Mouse (Mus musculus) stomach, embryonic 16.5 days (tissue): ENCODE measurements at regions not wholly inside any gene's neighbourhood (a gene's known extent, or its start where the extent isn't known, plus 50 kb on each side); places are given as distances from the start of the nearest gene placed in this dataset.

ENCODE experiments used
- ATAC-seq: fragments of 200-750 bp; cut with Nextera tagmentation; 2 replicates; pipeline ENCODE4 v1.8.0; 2017; ENCODE audit warnings: moderate number of reproducible peaks, moderate TSS enrichment; ENCODE audit not compliant: insufficient read depth, low FRiP score
- H3K27ac ChIP-seq: fragments of 300-500 bp; sonication (generic); 2 replicates; pipeline ENCODE4 v1.5.1; 2014; ENCODE audit warnings: low read length
- H3K27me3 ChIP-seq: fragments of 300-500 bp; sonication (generic); 2 replicates; pipeline ENCODE4 v1.6.1; 2014; ENCODE audit warnings: low read length, control low read depth, mixed read lengths; ENCODE audit not compliant: control insufficient read depth, insufficient read depth
- H3K36me3 ChIP-seq: fragments of 300-500 bp; sonication (generic); 2 replicates; pipeline ENCODE4 v1.6.1; 2014; ENCODE audit warnings: low read length; ENCODE audit not compliant: control insufficient read depth, insufficient read depth
- H3K4me1 ChIP-seq: fragments of 300-500 bp; sonication (generic); 2 replicates; pipeline ENCODE4 v1.6.1; 2014; ENCODE audit warnings: low read length, control low read depth, mixed read lengths; ENCODE audit not compliant: control insufficient read depth, insufficient read depth
- H3K4me2 ChIP-seq: fragments of 300-500 bp; sonication (generic); 2 replicates; pipeline ENCODE4 v1.6.1; 2014; ENCODE audit warnings: low read depth, low read length, mixed read lengths
- H3K4me3 ChIP-seq: fragments of 300-500 bp; sonication (generic); replicated peaks from 2 replicates; pipeline ENCODE4 v1.5.1; 2014; ENCODE audit warnings: mild to moderate bottlenecking, low read length
- H3K9ac ChIP-seq: fragments of 300-500 bp; sonication (generic); 2 replicates; pipeline ENCODE4 v1.6.1; 2014; ENCODE audit warnings: low read length
- H3K9me3 ChIP-seq: fragments of 300-500 bp; sonication (generic); replicated peaks from 2 replicates; pipeline ENCODE4 v1.6.1; 2016; ENCODE audit warnings: low read length, control low read depth; ENCODE audit not compliant: control insufficient read depth
- WGBS: fragments of 180-500 bp; shearing (Covaris S2); extraction: QIAGEN DNeasy Blood & Tissue Kit; methylation state at CpG from one replicate; pipeline ENCODE4 v1.1.7; 2014; 5-methylcytosine and 5-hydroxymethylcytosine counted together

DNA sequence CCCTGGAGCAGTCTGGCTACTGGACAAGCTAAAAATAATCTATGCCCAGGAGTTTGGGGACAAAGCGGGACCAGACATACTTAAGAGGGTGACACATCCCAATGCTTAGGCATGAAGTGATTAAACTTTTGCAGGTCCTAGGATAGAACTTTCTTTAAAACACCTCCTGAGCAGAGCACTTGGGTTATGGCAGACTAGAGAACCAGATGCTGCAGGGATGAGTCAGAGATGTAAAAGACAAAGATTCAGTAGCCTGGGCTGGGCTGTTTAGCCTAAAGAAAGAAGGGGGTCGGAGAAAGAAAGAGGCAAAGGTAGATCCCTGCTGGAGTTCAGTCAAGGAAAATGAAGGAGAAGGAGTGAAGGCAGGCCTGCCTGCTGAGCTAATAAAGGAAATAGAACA lies 249.0 kb downstream of the Pax3 start:
- Histone ChIP-seq H3K27me3 (no peaks in the 10 kb centered on the region), H3K4me2 (no peak overlapping the region), H3K9me3 (no peaks in the 10 kb centered on the region), H3K27ac (no peak overlapping the region), H3K9ac (no peak overlapping the region), H3K4me1 (no peaks in the 10 kb centered on the region), H3K4me3 (no peak overlapping the region), H3K36me3 (no peaks in the 10 kb centered on the region)
- 75% methylated on average over 2 of the region's 2 CpGs for WGBS
- no peak for ATAC-seq

DNA sequence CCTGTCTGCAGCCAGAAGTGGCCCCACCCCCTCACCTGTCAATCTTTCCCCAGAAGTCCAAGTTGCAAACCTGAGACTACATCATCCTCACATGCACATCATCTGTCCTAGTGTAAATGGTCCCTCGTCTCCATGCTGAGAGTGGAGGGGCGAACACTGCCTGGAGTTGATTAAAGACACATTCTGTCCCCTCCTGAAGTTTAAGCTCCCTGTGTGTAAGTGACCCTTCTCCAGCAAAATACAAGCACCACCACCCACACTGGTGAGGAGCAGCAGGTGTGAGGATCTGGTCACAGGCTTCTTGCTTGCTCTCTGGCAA lies 252.6 kb downstream of the Pax3 start:
- H3K4me3 ChIP-seq, result no peak overlapping the region
- no peaks in the 10 kb centered on the region for H3K27me3 ChIP-seq
- WGBS, result 77% methylated on average over 2 of the region's 2 CpGs

DNA sequence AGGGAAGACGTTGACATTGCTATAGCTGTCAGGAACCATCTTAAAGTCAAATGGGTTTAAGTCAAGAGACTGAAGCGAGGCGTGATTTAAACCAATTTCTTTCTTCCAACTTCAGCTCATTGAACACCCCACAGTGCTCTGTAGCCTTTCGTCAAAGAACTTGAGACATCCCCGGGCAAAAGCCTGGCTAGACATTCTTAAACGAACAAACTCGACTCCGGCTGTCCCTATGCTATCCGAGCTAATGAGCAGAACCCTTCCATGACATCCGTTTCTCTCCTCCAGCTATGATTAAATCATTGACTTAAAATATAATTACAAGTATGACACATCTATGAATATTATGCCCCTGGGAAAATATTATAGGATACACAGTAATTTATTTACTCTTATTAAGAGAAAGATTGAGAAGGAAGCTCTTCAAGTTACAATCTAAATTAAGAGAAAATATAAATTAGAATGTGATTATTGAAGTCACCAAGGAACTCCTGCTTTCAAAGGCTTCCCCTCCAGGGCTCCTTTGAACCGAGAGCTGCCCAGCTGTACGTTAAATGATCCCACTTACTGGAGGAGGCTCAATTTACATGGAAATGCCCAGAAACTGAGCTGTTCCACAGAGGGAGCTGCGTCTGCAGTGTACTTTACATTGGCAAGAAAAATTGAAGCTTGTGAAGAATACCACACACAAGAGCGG lies 253.2 kb downstream of the Pax3 start:
- WGBS, result 71% methylated on average over 14 of the region's 14 CpGs
- Histone ChIP-seq H3K4me3 (no peak overlapping the region), H3K36me3 (no peaks in the 10 kb centered on the region), H3K9me3 (no peaks in the 10 kb centered on the region), H3K4me1 (no peaks in the 10 kb centered on the region), H3K9ac (no peak overlapping the region), H3K27ac (no peak overlapping the region), H3K4me2 (no peak overlapping the region), H3K27me3 (no peaks in the 10 kb centered on the region)
- ATAC-seq, result no peak

More for the DNA sequence above, 252.6 kb downstream of the Pax3 start:
- no peak overlapping the region for H3K27ac ChIP-seq
- no peaks in the 10 kb centered on the region for H3K9me3 ChIP-seq
- no peak for ATAC-seq
- no peaks in the 10 kb centered on the region for H3K4me1 ChIP-seq
- no peak overlapping the region for H3K9ac ChIP-seq
- no peak overlapping the region for H3K4me2 ChIP-seq
- H3K36me3 ChIP-seq, result no peaks in the 10 kb centered on the region

DNA sequence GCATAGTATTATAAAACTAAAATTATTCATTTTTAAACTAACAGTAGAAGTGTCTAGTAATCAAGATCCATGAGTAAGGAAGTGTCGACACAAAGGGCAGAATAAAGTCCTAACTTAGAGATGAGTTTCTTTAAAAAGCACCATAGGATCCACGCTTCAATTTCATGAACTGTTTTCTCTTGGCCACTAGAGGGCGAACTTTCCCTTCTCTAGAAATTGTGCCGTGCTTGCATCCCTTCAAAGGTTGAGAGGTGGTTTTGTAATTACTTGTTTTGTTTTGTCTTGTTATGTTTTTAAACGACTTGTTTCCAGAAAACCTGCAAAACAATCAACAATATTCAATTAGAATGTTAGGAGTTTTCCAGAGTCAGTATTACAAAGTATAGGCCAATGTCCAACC lies 253.8 kb downstream of the Pax3 start:
- Histone ChIP-seq H3K4me2 (no peak overlapping the region), H3K4me1 (no peaks in the 10 kb centered on the region), H3K36me3 (no peaks in the 10 kb centered on the region), H3K27me3 (no peaks in the 10 kb centered on the region), H3K27ac (no peak overlapping the region), H3K9me3 (no peaks in the 10 kb centered on the region), H3K9ac (no peak overlapping the region), H3K4me3 (no peak overlapping the region)
- no peak for ATAC-seq
- WGBS, result 4% methylated on average over 5 of the region's 5 CpGs

DNA sequence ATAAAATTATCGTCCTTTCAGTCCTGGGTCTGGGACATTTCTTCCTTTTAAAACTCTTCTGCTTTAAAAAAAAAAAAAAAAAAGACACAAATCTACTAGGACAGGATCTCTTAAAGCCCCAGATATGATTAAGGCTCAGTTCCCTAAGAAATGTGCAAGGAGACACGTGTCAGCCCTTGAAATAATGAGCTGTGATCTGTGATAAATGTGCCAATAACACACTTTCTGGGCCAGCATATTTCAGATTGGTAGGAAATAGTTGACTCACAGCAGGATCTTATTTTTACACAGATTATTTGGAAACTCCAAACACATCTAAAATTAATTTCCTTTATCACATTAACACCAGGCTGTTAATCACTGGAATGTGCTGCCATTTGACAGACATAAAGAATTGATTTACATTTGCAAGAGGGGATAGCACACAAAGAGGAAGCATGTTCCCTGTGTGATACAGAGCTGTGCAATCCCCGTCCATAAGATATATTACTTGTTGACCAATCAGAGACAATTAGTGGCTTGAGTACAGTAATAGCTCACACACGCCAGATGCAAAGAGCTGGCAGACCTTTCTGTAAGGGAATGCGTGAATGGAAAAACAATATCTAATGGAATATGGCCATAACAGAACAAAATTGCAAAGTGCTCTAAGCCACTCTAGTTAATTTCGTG lies 263.7 kb downstream of the Pax3 start:
- Histone ChIP-seq H3K27me3 (no peaks in the 10 kb centered on the region), H3K27ac (no peak overlapping the region), H3K9me3 (no peaks in the 10 kb centered on the region), H3K4me1 (no peaks in the 10 kb centered on the region), H3K4me2 (no peak overlapping the region), H3K9ac (no peak overlapping the region), H3K4me3 (no peak overlapping the region), H3K36me3 (no peaks in the 10 kb centered on the region)
- no peak for ATAC-seq
- 51% methylated on average over 6 of the region's 6 CpGs for WGBS

DNA sequence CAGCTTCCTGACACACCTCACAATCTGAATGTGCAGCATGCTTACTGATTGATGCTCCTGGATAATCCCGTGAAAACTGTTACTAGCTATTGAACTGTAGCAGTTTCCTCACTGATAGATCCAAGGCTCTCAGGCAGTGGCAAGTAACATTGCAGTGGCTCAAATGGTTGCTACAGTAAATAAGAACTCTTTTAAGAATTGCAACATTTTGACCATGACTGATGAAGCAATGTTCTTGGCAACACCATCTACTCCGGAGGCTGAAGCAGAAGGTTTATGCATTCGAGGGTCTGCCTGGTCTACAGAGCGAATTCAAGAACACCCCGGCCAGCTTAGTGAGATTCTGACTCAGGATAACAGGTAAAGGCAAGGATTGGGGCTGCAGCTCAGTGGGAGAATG lies 264.7 kb downstream of the Pax3 start:
- no peaks in the 10 kb centered on the region for H3K4me1 ChIP-seq
- H3K27ac ChIP-seq, result no peak overlapping the region
- H3K9ac ChIP-seq, result no peak overlapping the region
- ATAC-seq, result no peak
- 75% methylated on average over 5 of the region's 5 CpGs for WGBS
- H3K9me3 ChIP-seq, result no peaks in the 10 kb centered on the region
- H3K27me3 ChIP-seq, result no peaks in the 10 kb centered on the region
- no peak overlapping the region for H3K4me3 ChIP-seq
- H3K36me3 ChIP-seq, result no peaks in the 10 kb centered on the region
- H3K4me2 ChIP-seq, result no peak overlapping the region

DNA sequence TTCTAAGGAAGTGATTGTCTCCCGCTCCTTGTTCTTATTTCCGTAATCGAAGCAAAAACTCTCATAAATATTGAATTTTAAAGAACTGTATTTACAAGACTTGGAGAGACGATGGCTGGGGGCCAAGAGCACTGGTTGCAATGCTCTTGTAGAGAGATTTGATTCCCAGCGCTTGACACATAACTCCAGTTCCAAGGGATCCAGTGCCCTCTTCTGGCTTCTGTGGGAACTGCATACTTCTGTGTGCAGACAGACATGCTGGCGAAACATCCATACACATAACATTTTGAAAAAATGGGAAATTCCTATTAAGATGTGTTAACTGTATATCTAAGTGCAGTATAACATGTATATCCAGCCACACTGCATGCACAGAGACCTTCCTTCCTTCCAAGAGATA lies 266.3 kb downstream of the Pax3 start:
- no peak overlapping the region for H3K4me2 ChIP-seq
- no peaks in the 10 kb centered on the region for H3K9me3 ChIP-seq
- no peak overlapping the region for H3K27ac ChIP-seq
- 84% methylated on average over 6 of the region's 6 CpGs for WGBS
- no peaks in the 10 kb centered on the region for H3K36me3 ChIP-seq
- no peaks in the 10 kb centered on the region for H3K4me1 ChIP-seq
- no peak for ATAC-seq
- H3K4me3 ChIP-seq, result no peak overlapping the region
- H3K27me3 ChIP-seq, result no peaks in the 10 kb centered on the region
- H3K9ac ChIP-seq, result no peak overlapping the region

DNA sequence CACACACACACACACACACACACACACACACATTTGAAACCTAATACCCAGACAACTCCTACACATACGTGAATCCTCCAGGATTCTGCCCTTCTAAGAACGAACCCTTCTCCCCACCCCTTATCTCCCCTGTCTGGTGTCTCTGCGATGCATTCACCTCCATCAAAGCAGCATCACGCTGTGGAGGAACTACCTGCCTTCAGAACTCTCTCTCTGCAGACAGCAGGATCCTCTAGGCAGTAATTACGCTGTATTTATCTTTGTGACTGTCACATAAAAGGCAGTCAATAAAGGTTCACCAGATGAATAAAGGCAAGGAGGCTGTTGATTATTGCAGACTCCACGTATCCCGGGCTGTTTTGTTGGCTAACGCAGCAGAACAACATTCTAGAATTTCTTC lies 267.4 kb downstream of the Pax3 start:
- H3K4me3 ChIP-seq, result no peak overlapping the region
- H3K27ac ChIP-seq, result no peak overlapping the region
- no peak overlapping the region for H3K9ac ChIP-seq
- no peak overlapping the region for H3K4me2 ChIP-seq
- H3K27me3 ChIP-seq, result no peaks in the 10 kb centered on the region
- no peaks in the 10 kb centered on the region for H3K36me3 ChIP-seq
- no peaks in the 10 kb centered on the region for H3K9me3 ChIP-seq
- 39% methylated on average over 8 of the region's 8 CpGs for WGBS
- no peak for ATAC-seq
- no peaks in the 10 kb centered on the region for H3K4me1 ChIP-seq

DNA sequence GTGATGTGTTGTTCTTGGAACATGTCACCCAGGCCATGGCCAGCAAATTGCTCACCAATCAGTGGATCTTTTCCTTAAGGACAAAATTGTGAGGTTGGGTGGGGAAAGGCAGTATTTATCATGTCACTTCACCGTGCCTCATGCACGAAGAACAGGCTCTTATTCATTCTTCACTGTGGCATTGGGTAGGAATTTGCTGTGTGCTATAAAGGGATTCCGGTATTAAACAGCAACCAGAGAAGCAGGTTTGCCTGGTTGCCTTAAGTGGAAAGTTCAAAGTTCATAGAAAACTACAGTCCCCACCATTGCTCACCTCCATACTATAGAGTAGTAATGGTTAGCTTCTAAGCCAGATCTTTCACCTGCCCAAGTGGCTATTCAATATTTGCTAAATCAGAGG lies 270.8 kb downstream of the Pax3 start:
- Histone ChIP-seq H3K4me1 (no peaks in the 10 kb centered on the region), H3K36me3 (no peaks in the 10 kb centered on the region), H3K27ac (no peak overlapping the region), H3K4me3 (no peak overlapping the region), H3K9ac (no peak overlapping the region), H3K27me3 (no peaks in the 10 kb centered on the region), H3K4me2 (no peak overlapping the region), H3K9me3 (no peaks in the 10 kb centered on the region)
- 56% methylated on average over 3 of the region's 3 CpGs for WGBS
- ATAC-seq, result no peak
